Mouse (Mus musculus): ENCODE data around the gene Ampd1. TPM values are rescaled to one million over a fixed set of nuclear protein-coding genes. Genes with fewer than 3 reads are reported as not detected.

Ampd1 gene
- total and polyA plus RNA-seq, 3 experiments = 0.19 TPM; not detected in 2

GRCm38 (mm10) chr3:103082761-103083160 is 8.9 kb downstream of the Ampd1 start:
- Histone ChIP-seq H3K36me3 (replicated peaks in 1 of 2; ENCODE audit: control insufficient read depth in 1 of 2, insufficient read depth in 1 of 2, low read length in 1 of 2) (no peaks in the 10 kb centered on the region), H3K4me1 (ENCODE audit: control insufficient read depth in 1 of 2, insufficient read depth in 2 of 2) (no peaks in the 10 kb centered on the region), H3K4me3 (replicated peaks in 1 of 3; ENCODE audit: low read depth in 2 of 3, low read length in 2 of 3, poor library complexity in 1 of 3) (no peak overlapping the region), H3K4me2 (ENCODE audit: insufficient read depth, low read depth, poor library complexity, severe bottlenecking) (no peak overlapping the region), H3K9me3 (replicated peaks; ENCODE audit: low read length) (no peaks in the 10 kb centered on the region), H3K27me3 (replicated peaks) (no peaks in the 10 kb centered on the region), H3K27ac (ENCODE audit: insufficient read depth, low read depth) (no peak overlapping the region), H3K79me2 (replicated peaks; ENCODE audit: control insufficient read depth, extremely low read depth, insufficient read depth, poor library complexity, severe bottlenecking) (no peaks in the 10 kb centered on the region), H3K9ac (ENCODE audit: insufficient read depth, low read depth) (no peak overlapping the region)
- in situ Hi-C loops (cut with MboI; ENCODE audit: low pct_ligation_motif_present, low pct_unique_long_range_greater_than_20kb, low sequenced_read_pairs) = no loop called here
- DNase-seq (ENCODE audit: extremely low read depth) = no peak
- dilution Hi-C loops (cut with MboI; ENCODE audit: extremely low pct_ligation_motif_present, extremely low pct_unique_long_range_greater_than_20kb, low sequenced_read_pairs) = no loop called here
- TF ChIP-seq NELFE (IDR thresholded peaks at IDR 0.05; ENCODE audit: low read depth, low read length) (no peak), HCFC1 (IDR thresholded peaks at IDR 0.05; ENCODE audit: low read depth, low read length) (no peak), POLR2AphosphoS2 (IDR thresholded peaks at IDR 0.05; ENCODE audit: low read depth, low read length) (no peak), ETS1 (conservative IDR thresholded peaks at IDR 0.05; ENCODE audit: low read depth, low read length) (no peak), TBP (conservative IDR thresholded peaks at IDR 0.05; ENCODE audit: low read depth, low read length) (no peak), SIN3A (IDR thresholded peaks at IDR 0.05; ENCODE audit: low read length) (no peak), ELF1 (IDR thresholded peaks at IDR 0.05; ENCODE audit: low read depth, low read length) (no peak), CHD1 (IDR thresholded peaks at IDR 0.05; ENCODE audit: low read depth, low read length) (no peak), NRF1 (IDR thresholded peaks at IDR 0.05; ENCODE audit: low read depth, low read length) (no peak), SMC3 (IDR thresholded peaks at IDR 0.05; ENCODE audit: low read depth, low read length) (no peak), UBTF (IDR thresholded peaks at IDR 0.05; ENCODE audit: low read depth, low read length) (no peak), EP300 (IDR thresholded peaks at IDR 0.05; ENCODE audit: low read length) (no peak), USF2 (conservative IDR thresholded peaks at IDR 0.05; ENCODE audit: low read depth, low read length) (no peak), MEF2A (IDR thresholded peaks at IDR 0.05; ENCODE audit: borderline replicate concordance, low read depth, low read length) (no peak)

- Histone ChIP-seq H3K27me3 (replicated peaks) (no peaks in the 10 kb centered on the region), H3K9me3 (replicated peaks; ENCODE audit: low read length) (no peaks in the 10 kb centered on the region), H3K79me2 (replicated peaks; ENCODE audit: control insufficient read depth, extremely low read depth, insufficient read depth, poor library complexity, severe bottlenecking) (no peaks in the 10 kb centered on the region), H3K27ac (ENCODE audit: insufficient read depth, low read depth) (no peak overlapping the region), H3K4me1 (ENCODE audit: control insufficient read depth in 1 of 2, insufficient read depth in 2 of 2) (no peaks in the 10 kb centered on the region), H3K9ac (ENCODE audit: insufficient read depth, low read depth) (no peak overlapping the region), H3K4me3 (replicated peaks in 1 of 3; ENCODE audit: low read depth in 2 of 3, low read length in 2 of 3, poor library complexity in 1 of 3) (no peak overlapping the region), H3K4me2 (ENCODE audit: insufficient read depth, low read depth, poor library complexity, severe bottlenecking) (no peak overlapping the region), H3K36me3 (replicated peaks in 1 of 2; ENCODE audit: control insufficient read depth in 1 of 2, insufficient read depth in 1 of 2, low read length in 1 of 2) (no peaks in the 10 kb centered on the region)
- no peak for DNase-seq (ENCODE audit: extremely low read depth)
- dilution Hi-C loops (cut with MboI; ENCODE audit: extremely low pct_ligation_motif_present, extremely low pct_unique_long_range_greater_than_20kb, low sequenced_read_pairs) (no loop called here), in situ Hi-C loops (cut with MboI; ENCODE audit: low pct_ligation_motif_present, low pct_unique_long_range_greater_than_20kb, low sequenced_read_pairs) (no loop called here)
- TF ChIP-seq CTCF (conservative IDR thresholded peaks at IDR 0.05 in 1 of 2, IDR thresholded peaks at IDR 0.05 in 1 of 2; ENCODE audit: low read depth in 2 of 2, low read length in 2 of 2) (no peak), MXI1 (IDR thresholded peaks at IDR 0.05; ENCODE audit: low read depth, low read length) (no peak), MEF2A (IDR thresholded peaks at IDR 0.05; ENCODE audit: borderline replicate concordance, low read depth, low read length) (no peak), ZMIZ1 (IDR thresholded peaks at IDR 0.05; ENCODE audit: low read depth, low read length) (no peak), JUN (IDR thresholded peaks at IDR 0.05; ENCODE audit: insufficient read depth, low read depth, low read length) (no peak), ETS1 (conservative IDR thresholded peaks at IDR 0.05; ENCODE audit: low read depth, low read length) (no peak), CHD2 (IDR thresholded peaks at IDR 0.05; ENCODE audit: low read length) (no peak), SMC3 (IDR thresholded peaks at IDR 0.05; ENCODE audit: low read depth, low read length) (no peak), ZKSCAN1 (IDR thresholded peaks at IDR 0.05; ENCODE audit: borderline replicate concordance, low read depth, low read length) (no peak)
Measured at GRCm38 (mm10) chr3:103085986-103086385, 12.2 kb downstream of the Ampd1 start.

Data from CH12.LX (cell line).